Mouse (Mus musculus) heart, postnatal 14 days (tissue): ENCODE measurements at regions not wholly inside any gene's neighbourhood (a gene's known extent, or its start where the extent isn't known, plus 50 kb on each side); places are given as distances from the start of the nearest gene placed in this dataset.
A peak's percentile ranks its signal among the peaks of the same experiment; 100 is the strongest.

ENCODE experiments used
- DNase-seq, 2 experiments: peaks; one replicate each; pipeline ENCODE4 v3.0.0; 2021 to 2022
- intact Hi-C: fragments of 180-260 bp; cut with DNase I; formaldehyde crosslinking; loops from one replicate; pipeline ENCODE4 v1.15.1; 2025

GRCm38 (mm10) chr6:17157270-17157669 is 92.3 kb downstream of the Tes start:
- DNase-seq, result no peak
- intact Hi-C loops, result no loop called here

GRCm38 (mm10) chr6:17169971-17170781 is 105.2 kb downstream of the Tes start:
- DNase-seq, result peak; percentile 68 to 75
- intact Hi-C loops, result loop anchor here (2.0 to 5.0 kb wide), 3 partner anchors 59 to 187 kb away; partner anchors contain the start of gene Cav2

- DNase-seq, result peak; percentile 78 to 81
- intact Hi-C loops, result loop anchor here (1.0 to 5.0 kb wide), 4 partner anchors 60 to 186 kb away; partner anchors contain the start of genes Cav1 and Cav2
Measured at GRCm38 (mm10) chr6:17170782-17171272, 105.9 kb downstream of the Tes start.

- peak; percentile 26 for DNase-seq
- intact Hi-C loops, result loop anchor here (1.0 to 5.0 kb wide), 4 partner anchors 61 to 186 kb away; partner anchors contain the start of genes Cav1 and Cav2
Measured at GRCm38 (mm10) chr6:17171273-17172011, 106.5 kb downstream of the Tes start.

GRCm38 (mm10) chr6:17172050-17172449 is 107.1 kb downstream of the Tes start:
- intact Hi-C loops, result loop anchor here (5.0 kb wide), 2 partner anchors 110 to 185 kb away; partner anchors contain the start of gene Cav2
- DNase-seq, result no peak

- intact Hi-C loops, result no loop called here
- peak; percentile 47 to 54 for DNase-seq
Measured at GRCm38 (mm10) chr6:17177153-17177552, 103.8 kb upstream of the Cav2 start.

- no peak for DNase-seq
- intact Hi-C loops, result no loop called here
Measured at GRCm38 (mm10) chr6:17179476-17179875, 101.5 kb upstream of the Cav2 start.

- intact Hi-C loops, result no loop called here
- DNase-seq, result no peak
Measured at GRCm38 (mm10) chr6:17186604-17187003, 94.4 kb upstream of the Cav2 start.

GRCm38 (mm10) chr6:17187106-17187505 is 93.9 kb upstream of the Cav2 start:
- intact Hi-C loops, result no loop called here
- no peak for DNase-seq

- DNase-seq, result no peak
- intact Hi-C loops, result loop anchor here (5.0 kb wide), 1 partner anchor 112 kb away; the partner anchor contains the start of gene Cav1
Measured at GRCm38 (mm10) chr6:17195538-17195937, 85.4 kb upstream of the Cav2 start.

- intact Hi-C loops, result loop anchor here (2.0 to 5.0 kb wide), 2 partner anchors 17 to 109 kb away; partner anchors contain the start of gene Cav1
- peak; percentile 57 to 63 for DNase-seq
Measured at GRCm38 (mm10) chr6:17197728-17198397, 83.1 kb upstream of the Cav2 start.

GRCm38 (mm10) chr6:17198876-17199275 is 82.1 kb upstream of the Cav2 start:
- no peak for DNase-seq
- intact Hi-C loops, result loop anchor here (5.0 kb wide), 1 partner anchor 108 kb away; the partner anchor contains the start of gene Cav1

- DNase-seq, result no peak
- intact Hi-C loops, result no loop called here
Measured at GRCm38 (mm10) chr6:17201916-17202636, 78.9 kb upstream of the Cav2 start.

GRCm38 (mm10) chr6:17203302-17203701 is 77.7 kb upstream of the Cav2 start:
- DNase-seq, result no peak
- intact Hi-C loops, result no loop called here

- intact Hi-C loops, result no loop called here
Measured at GRCm38 (mm10) chr6:17203900-17204686, 76.9 kb upstream of the Cav2 start.

GRCm38 (mm10) chr6:17206932-17207331 is 74.1 kb upstream of the Cav2 start:
- DNase-seq, result no peak
- intact Hi-C loops, result no loop called here

More at GRCm38 (mm10) chr6:17203900-17204686, 76.9 kb upstream of the Cav2 start:
- DNase-seq, result no peak

- intact Hi-C loops, result no loop called here
- DNase-seq, result no peak
Measured at GRCm38 (mm10) chr6:17209792-17210191, 71.2 kb upstream of the Cav2 start.

- no peak for DNase-seq
- intact Hi-C loops, result no loop called here
Measured at GRCm38 (mm10) chr6:17211346-17211745, 69.6 kb upstream of the Cav2 start.

- intact Hi-C loops, result no loop called here
- no peak for DNase-seq
Measured at GRCm38 (mm10) chr6:17214774-17215173, 66.2 kb upstream of the Cav2 start.
